Mouse (Mus musculus): ENCODE data around the gene Thbs2.

GRCm38 (mm10) chr17:14677198-14677597, 16.8 kb downstream of the Thbs2 start:
- no peak for TF ChIP-seq CTCF (IDR thresholded peaks at IDR 0.05; ENCODE audit: low read depth, low read length)
- no peak for TF ChIP-seq POLR2A (IDR thresholded peaks at IDR 0.05; ENCODE audit: extremely low read depth, insufficient read depth, low read length)

Measured in liver, adult 2 months (tissue).